Mouse (Mus musculus) erythroblast, adult 5-6 weeks (primary cell): Measurements from ENCODE around the gene Rnf6. TPM values are rescaled to one million over a fixed set of nuclear protein-coding genes. Genes with fewer than 3 reads are reported as not detected.

Experiments
- ATAC-seq: replicated peaks from 2 replicates; pipeline ENCODE4 v1.8.0; 2016; ENCODE audit warnings: moderate number of reproducible peaks, mild to moderate bottlenecking, moderate TSS enrichment, inconsistent platforms; ENCODE audit not compliant: poor library complexity, low FRiP score, severe bottlenecking
- total RNA-seq, 2 experiments: library from RNA; stranded (forward) in 1 of 2; stranded (reverse) in 1 of 2; fragments of 150-400 nt in 1 of 2; fragments of 200-764, 138-1000 nt in 1 of 2; gene quantifications; 2 replicates each; pipeline versions ENCODE4 v1.2.3 to v1.2.4; 2015 to 2017; ENCODE audit warnings: low replicate concordance in 2 of 2

The Rnf6 gene
- total RNA-seq (2015; ENCODE audit: low replicate concordance) (9.0 and 13.6 TPM in 2 replicates), total RNA-seq (2017; ENCODE audit: low replicate concordance) (25.9 and 26.5 TPM in 2 replicates)

- peak; percentile 100 for ATAC-seq
Observed at GRCm38 (mm10) chr5:146220879-146221714, at the start of gene Rnf6. Rnf6 (minus strand) TSS chr5:146221555.

GRCm38 (mm10) chr5:146270593-146270992 is 49.2 kb upstream of the Rnf6 start:
- no peak for ATAC-seq

GRCm38 (mm10) chr5:146267776-146268175 is 46.4 kb upstream of the Rnf6 start:
- no peak for ATAC-seq

GRCm38 (mm10) chr5:146265934-146266591 is 44.7 kb upstream of the Rnf6 start:
- no peak for ATAC-seq

DNA sequence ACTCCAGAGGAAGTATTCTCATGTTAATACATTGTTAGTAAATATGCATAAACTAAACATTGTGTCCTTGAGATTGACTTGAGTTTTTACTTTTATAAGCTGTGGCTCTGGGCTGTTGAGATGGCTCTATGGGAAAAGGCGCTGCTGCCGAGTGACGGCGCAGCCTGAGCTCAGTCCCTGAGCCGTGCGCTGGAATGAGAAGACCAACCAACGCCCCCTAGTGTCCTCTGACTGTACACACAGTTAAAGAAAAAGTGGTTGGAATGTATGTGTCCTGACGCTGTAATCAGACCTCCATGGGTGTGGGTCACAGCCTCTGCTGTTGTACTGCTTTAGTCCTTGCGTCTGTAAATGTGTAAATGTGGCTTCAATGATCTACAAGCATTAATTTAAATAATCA is 38.6 kb upstream of the Rnf6 start:
- ATAC-seq = peak; percentile 54; the same call in 1 of the 2 replicates

GRCm38 (mm10) chr5:146253644-146254043 is 32.3 kb upstream of the Rnf6 start:
- ATAC-seq = no peak

DNA sequence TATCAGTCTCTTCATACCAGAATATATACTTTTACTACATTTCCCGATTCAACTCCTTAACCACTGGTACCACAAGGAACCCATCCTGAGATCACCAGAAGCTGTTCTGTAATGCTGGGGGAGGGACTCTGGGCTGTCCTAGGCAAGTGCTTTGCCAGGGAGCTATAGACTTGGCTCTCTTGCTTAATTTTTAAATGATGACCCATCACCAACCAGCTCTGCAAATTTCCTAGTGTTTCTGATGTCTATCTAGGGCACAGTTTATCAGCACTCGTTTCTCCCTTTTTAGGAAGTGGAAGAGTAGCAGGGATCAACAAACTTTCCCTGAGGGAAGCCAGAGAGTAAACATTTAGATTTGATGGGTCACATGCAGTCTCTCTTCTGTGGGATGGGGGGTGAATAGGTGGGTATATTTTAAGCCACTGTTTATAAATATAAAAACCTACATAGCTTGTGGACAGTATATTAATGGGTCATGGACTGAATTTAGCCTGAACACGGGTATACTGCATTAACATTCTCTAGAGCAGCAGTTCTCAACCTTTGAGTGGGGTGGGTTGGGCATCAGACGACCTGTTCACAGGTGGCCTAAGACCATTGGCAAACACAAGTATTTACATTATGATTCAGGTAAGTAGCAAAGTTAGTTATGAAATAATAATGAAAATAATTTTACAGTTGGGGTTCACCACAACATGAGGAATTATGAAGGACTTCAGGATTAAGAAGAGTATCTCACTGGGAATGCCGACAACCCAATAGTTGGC is 30.5 kb upstream of the Rnf6 start:
- no peak for ATAC-seq

GRCm38 (mm10) chr5:146250369-146251075 is 29.2 kb upstream of the Rnf6 start:
- peak; percentile 98 for ATAC-seq

- no peak for ATAC-seq
Observed at GRCm38 (mm10) chr5:146248746-146249145, 27.4 kb upstream of the Rnf6 start.

DNA sequence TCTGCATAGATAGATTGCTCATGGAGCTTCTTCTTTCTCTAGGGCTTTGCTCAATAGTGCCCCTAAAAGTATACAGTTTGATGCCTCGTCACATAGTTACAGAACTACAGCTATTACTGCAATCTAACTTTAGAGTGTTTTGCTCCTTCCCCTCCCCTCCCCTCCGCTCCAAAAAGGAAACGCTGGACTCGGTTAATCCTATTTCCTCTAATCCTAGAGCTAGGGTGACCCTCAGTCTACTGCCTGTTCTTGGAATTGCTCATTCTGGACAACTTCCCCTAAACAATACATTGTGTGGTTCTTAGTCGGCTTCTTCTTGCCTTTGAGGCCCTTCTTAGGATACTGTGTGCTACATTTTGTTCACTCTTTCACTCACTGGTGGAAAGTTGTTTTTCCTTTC is 26.4 kb upstream of the Rnf6 start:
- ATAC-seq = no peak

- ATAC-seq = no peak
Observed at GRCm38 (mm10) chr5:146246386-146246785, 25.0 kb upstream of the Rnf6 start.

DNA sequence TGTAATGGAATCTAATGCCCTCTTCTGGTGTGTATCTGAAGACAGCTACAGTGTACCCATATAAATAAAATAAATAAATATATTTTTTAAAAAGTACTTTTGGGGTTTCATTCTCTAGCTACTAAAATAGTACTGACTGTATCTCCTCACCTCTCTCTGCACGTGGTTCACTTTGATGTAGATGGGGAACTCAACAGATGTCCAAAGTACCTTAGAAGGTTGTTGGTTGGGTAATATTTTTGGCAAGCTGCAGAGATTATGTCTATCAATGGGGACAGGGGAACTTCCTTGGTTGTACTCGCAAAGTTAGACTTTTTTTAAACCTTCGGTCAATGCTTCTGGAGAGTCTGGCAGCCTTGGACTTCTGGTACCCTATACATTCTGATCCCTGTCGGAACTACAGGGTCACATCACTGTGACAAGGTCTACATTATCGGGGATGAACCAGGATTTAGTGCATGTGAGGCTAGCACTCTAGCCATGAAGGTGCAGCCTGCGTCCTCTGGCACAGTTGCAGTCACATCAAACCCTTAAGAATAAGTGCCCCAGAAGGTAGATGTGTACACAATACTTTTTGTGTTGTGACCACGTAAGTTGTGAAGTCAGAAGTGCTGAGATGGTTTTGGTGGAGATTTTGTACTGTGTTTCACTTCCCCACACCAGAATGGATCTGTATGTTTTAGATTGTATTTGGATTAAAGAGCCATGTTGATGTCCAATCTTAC is 24.5 kb upstream of the Rnf6 start:
- ATAC-seq = no peak

DNA sequence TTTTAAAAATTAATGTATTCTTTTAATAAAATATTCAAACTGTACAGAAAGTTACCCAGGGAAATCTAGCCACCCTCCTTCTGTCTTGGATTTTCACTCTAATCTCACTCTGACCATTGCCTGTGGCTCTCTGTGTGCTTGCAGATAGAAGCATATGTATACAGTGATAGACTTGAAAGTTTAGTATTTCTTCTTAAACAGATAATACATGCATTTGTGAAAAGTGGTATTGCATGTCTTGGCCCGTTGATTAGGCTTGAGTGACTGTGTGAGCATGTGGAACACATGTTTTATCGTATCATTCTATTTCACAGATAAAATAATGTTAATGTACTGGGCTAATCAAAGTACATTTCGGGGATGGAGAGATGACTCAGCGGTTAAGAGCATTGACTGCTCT is 23.8 kb upstream of the Rnf6 start:
- peak; percentile 52 for ATAC-seq

DNA sequence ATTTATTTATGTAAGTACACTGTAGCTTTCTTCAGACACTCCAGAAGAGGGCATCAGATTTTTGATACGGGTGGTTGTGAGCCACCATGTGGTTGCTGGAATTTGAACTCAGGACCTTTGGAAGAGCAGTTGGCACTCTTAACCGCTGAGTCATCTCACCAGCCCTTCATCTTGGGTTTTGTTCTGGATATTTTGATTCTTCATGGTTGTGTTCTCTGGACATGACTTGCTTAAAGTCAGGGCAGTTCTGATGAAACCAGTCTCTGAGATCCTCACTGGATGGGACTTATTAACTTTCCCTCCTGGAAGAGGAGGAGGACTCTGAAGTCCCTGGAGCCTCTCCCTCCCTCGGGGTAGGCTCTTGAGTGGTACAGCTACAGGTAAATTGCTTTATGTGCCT is 19.8 kb upstream of the Rnf6 start:
- ATAC-seq = no peak

- no peak for ATAC-seq
Observed at GRCm38 (mm10) chr5:146240771-146241170, 19.4 kb upstream of the Rnf6 start.

DNA sequence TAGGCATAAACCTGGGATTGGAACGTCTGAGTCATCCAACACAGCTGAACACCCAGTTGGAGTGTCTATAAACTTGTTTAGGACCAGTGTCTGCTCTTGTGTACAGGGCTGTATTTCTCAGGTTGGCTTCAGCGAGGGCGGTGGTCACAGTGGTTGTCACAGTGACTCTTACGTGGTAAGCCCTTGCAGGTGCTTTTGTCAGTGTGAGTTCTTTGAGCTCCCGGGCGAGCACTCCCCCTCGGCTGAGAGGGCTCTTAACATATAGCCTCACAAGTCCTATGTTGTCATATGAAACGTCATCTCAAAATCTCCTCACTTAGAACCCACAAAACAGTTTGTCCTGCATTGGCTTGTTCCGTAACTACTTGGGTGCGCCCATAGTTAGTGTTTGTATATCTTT is 16.9 kb upstream of the Rnf6 start:
- ATAC-seq = no peak

GRCm38 (mm10) chr5:146234336-146234735 is 13.0 kb upstream of the Rnf6 start:
- no peak for ATAC-seq

- ATAC-seq = no peak
Observed at GRCm38 (mm10) chr5:146232816-146233215, 11.5 kb upstream of the Rnf6 start.

GRCm38 (mm10) chr5:146232056-146232675 is 10.8 kb upstream of the Rnf6 start:
- ATAC-seq = no peak
